9 mouse cellular contexts compared by ENCODE assay signal in genomic region chr9:115314556-115314955, GRCm38 (mm10). TPM values are rescaled to one million over a fixed set of nuclear protein-coding genes. Genes with fewer than 3 reads are reported as not detected.
DNase-seq lines count a peak whose midpoint lies in the region; ATAC-seq lines count a peak whose summit lies in the region.
"Had no signal": no experiment of that assay in that cellular context is flagged by ENCODE, and none has a peak within 500 bp of the region (broad histone marks: within the 10 kb centered on the region; RNA-seq: fewer than 3 reads in every experiment).

No protein-coding gene starts in this region.

- H3K27me3 ChIP-seq in heart, embryonic 16.5 days (ENCODE audit: control insufficient read depth, insufficient read depth, low read length) = no peaks in the 10 kb centered on the region
- no peaks in the 10 kb centered on the region for H3K27me3 ChIP-seq in forebrain, embryonic 11.5 days (ENCODE audit: control insufficient read depth, insufficient read depth, low read length)
- no peaks in the 10 kb centered on the region for H3K27me3 ChIP-seq in limb, embryonic 13.5 days
- no peaks in the 10 kb centered on the region for H3K27me3 ChIP-seq in neural tube, embryonic 11.5 days (ENCODE audit: control insufficient read depth, insufficient read depth, low read length)

- H3K4me3 ChIP-seq in heart, embryonic 16.5 days (ENCODE audit: low read length) = peak overlapping the region; percentile 7; the same call in 1 of the 2 replicates
- H3K4me3 ChIP-seq in forebrain, embryonic 11.5 days (ENCODE audit: low read depth, low read length) = no peak overlapping the region
- H3K4me3 ChIP-seq in limb, embryonic 13.5 days = no peak overlapping the region
- H3K4me3 ChIP-seq in neural tube, embryonic 11.5 days (ENCODE audit: low read depth, low read length) = no peak overlapping the region

- H3K4me1 ChIP-seq in heart, embryonic 16.5 days (ENCODE audit: control insufficient read depth, insufficient read depth, low read length) = peaks cover 3% of the 10 kb centered on the region
- no peaks in the 10 kb centered on the region for H3K4me1 ChIP-seq in forebrain, embryonic 11.5 days (replicated peaks; ENCODE audit: control insufficient read depth, insufficient read depth, low read length)
- H3K4me1 ChIP-seq in limb, embryonic 13.5 days = peaks cover 5% of the 10 kb centered on the region
- peaks cover 2% of the 10 kb centered on the region; the same call in 1 of the 2 replicates for H3K4me1 ChIP-seq in neural tube, embryonic 11.5 days (ENCODE audit: control insufficient read depth, insufficient read depth, low read length)

- H3K9ac ChIP-seq in heart, embryonic 16.5 days (ENCODE audit: low read length) = no peak overlapping the region
- H3K9ac ChIP-seq in forebrain, embryonic 11.5 days (ENCODE audit: low read length) = no peak overlapping the region
- no peak overlapping the region for H3K9ac ChIP-seq in limb, embryonic 13.5 days
- peak overlapping the region; percentile 20; the same call in 1 of the 2 replicates for H3K9ac ChIP-seq in neural tube, embryonic 11.5 days (ENCODE audit: low read length)

- intact Hi-C loops in heart, postnatal 10 days (cut with DNase I) = no loop called here

- no peak for DNase-seq in heart, postnatal 10 days
- DNase-seq in forebrain, embryonic 11.5 days (ENCODE audit: low spot score) = no peak
- peak; percentile 52 for DNase-seq in neural tube, embryonic 11.5 days (ENCODE audit: low spot score)
- DNase-seq in spleen, postnatal 14 days (ENCODE audit: low spot score in 2 of 2) = no peak
- DNase-seq in layer of hippocampus, adult 9-10 months (ENCODE audit: low spot score) = no peak
- no peak for DNase-seq in adrenal gland, adult 2 months
- DNase-seq: thymus, postnatal 25 days had no signal

- ATAC-seq in heart, embryonic 16.5 days (replicated peaks; ENCODE audit: extremely low read depth, insufficient read depth, low FRiP score) = no peak
- no peak for ATAC-seq in forebrain, embryonic 11.5 days (replicated peaks; ENCODE audit: low FRiP score)
- no peak for ATAC-seq in limb, embryonic 13.5 days (ENCODE audit: low FRiP score, low read depth)
- ATAC-seq in neural tube, embryonic 11.5 days (ENCODE audit: insufficient read depth, low FRiP score, low TSS enrichment) = no peak

- 19% methylated on average over 10 of the region's 10 CpGs for WGBS in heart, embryonic 16.5 days
- 15% methylated on average over 10 of the region's 10 CpGs for WGBS in forebrain, embryonic 11.5 days
- WGBS in limb, embryonic 13.5 days = 12% methylated on average over 10 of the region's 10 CpGs
- 10% methylated on average over 10 of the region's 10 CpGs for WGBS in neural tube, embryonic 11.5 days

- no peaks in the 10 kb centered on the region for H3K36me3 ChIP-seq in heart, embryonic 16.5 days (ENCODE audit: control insufficient read depth, insufficient read depth)
- H3K36me3 ChIP-seq in forebrain, embryonic 11.5 days (ENCODE audit: control insufficient read depth, insufficient read depth, low read length) = no peaks in the 10 kb centered on the region
- no peaks in the 10 kb centered on the region for H3K36me3 ChIP-seq in limb, embryonic 13.5 days
- H3K36me3 ChIP-seq in neural tube, embryonic 11.5 days (ENCODE audit: control insufficient read depth, insufficient read depth, low read length) = no peaks in the 10 kb centered on the region

- peak overlapping the region; percentile 24 for H3K4me2 ChIP-seq in heart, embryonic 16.5 days (ENCODE audit: low read depth, low read length)
- peak overlapping the region; percentile 24 for H3K4me2 ChIP-seq in forebrain, embryonic 11.5 days (ENCODE audit: low read depth, low read length, severe bottlenecking)
- H3K4me2 ChIP-seq in limb, embryonic 13.5 days (replicated peaks) = peak overlapping the region; percentile 38
- peak overlapping the region; percentile 29; the same call in 1 of the 2 replicates for H3K4me2 ChIP-seq in neural tube, embryonic 11.5 days (ENCODE audit: low read depth)

- H3K9me3 ChIP-seq in heart, embryonic 16.5 days (replicated peaks; ENCODE audit: control insufficient read depth, low read length) = peaks cover 2% of the 10 kb centered on the region; the same call in 1 of the 2 replicates
- no peaks in the 10 kb centered on the region for H3K9me3 ChIP-seq in forebrain, embryonic 11.5 days (ENCODE audit: control insufficient read depth, low read length)
- H3K9me3 ChIP-seq in limb, embryonic 13.5 days = peaks cover 9% of the 10 kb centered on the region; the same call in 1 of the 2 replicates
- H3K9me3 ChIP-seq in neural tube, embryonic 11.5 days (ENCODE audit: control insufficient read depth, low read length) = no peaks in the 10 kb centered on the region

- H3K27ac ChIP-seq in heart, embryonic 16.5 days (ENCODE audit: low read length) = no peak overlapping the region
- H3K27ac ChIP-seq in forebrain, embryonic 11.5 days (ENCODE audit: low read depth, low read length) = no peak overlapping the region
- no peak overlapping the region for H3K27ac ChIP-seq in limb, embryonic 13.5 days
- no peak overlapping the region for H3K27ac ChIP-seq in neural tube, embryonic 11.5 days (ENCODE audit: low read depth, low read length)

RNA-seq across cellular contexts. Expression of gene Stt3b, which starts 4.3 kb away (rescaled TPM):
- 69.8 and 74.5 TPM in 2 replicates for polyA plus RNA-seq in heart, embryonic 16.5 days (2015; fragmentation: Nextera tagmentation; extraction: Ambion mirVana)
- 10 to 100 TPM; 68.6 to 69.2 TPM for total RNA-seq in heart, postnatal 10 days (2021)
- polyA plus RNA-seq in forebrain, embryonic 11.5 days (2014; fragmentation: Nextera tagmentation; extraction: Ambion mirVana) = 104 and 110 TPM in 2 replicates
- 90.3 and 99.9 TPM in 2 replicates for polyA plus RNA-seq in limb, embryonic 13.5 days (2015; fragmentation: Nextera tagmentation; extraction: Ambion mirVana)
- polyA plus RNA-seq in neural tube, embryonic 11.5 days (2014; fragmentation: Nextera tagmentation; extraction: Ambion mirVana) = 122 and 132 TPM in 2 replicates
- 100 to 1,000 TPM; 106 to 136 TPM for total RNA-seq in adrenal gland, adult 2 months (2021)
- polyA plus RNA-seq in adrenal gland, adult 2 months (2012; rRNA removed) = 91.1 and 95.7 TPM in 2 replicates
